Mouse (Mus musculus): Measurements from ENCODE around the gene Cys1. TPM values are rescaled to one million over a fixed set of nuclear protein-coding genes. Genes with fewer than 3 reads are reported as not detected.
"Not testable (repeated sequence)": the region's sequence is repeated elsewhere in the genome, so short reads cannot be mapped to it uniquely, and the experiment has no call there.

Gene Cys1
- polyA plus RNA-seq, 1 experiment from 2014 or later, result 1.2 TPM

GRCm38 (mm10) chr12:24703013-24703412, 21.4 kb upstream of the Cys1 start:
- DNase-seq (ENCODE audit: low spot score), result no peak
- H3K9me3 ChIP-seq (replicated peaks; ENCODE audit: control insufficient read depth, low read length), result no peaks in the 10 kb centered on the region
- 90% methylated on average over 3 of the region's 3 CpGs for WGBS
- no peak overlapping the region for H3K4me2 ChIP-seq (ENCODE audit: low read length)
- no peak overlapping the region for H3K27ac ChIP-seq (ENCODE audit: low read depth, low read length)
- peaks cover 9% of the 10 kb centered on the region for H3K4me1 ChIP-seq (ENCODE audit: control insufficient read depth, insufficient read depth, low read length)
- no peak overlapping the region for H3K9ac ChIP-seq (ENCODE audit: low read length)
- no peak overlapping the region for H3K4me3 ChIP-seq (ENCODE audit: low read depth, low read length)
- no peaks in the 10 kb centered on the region for H3K36me3 ChIP-seq (ENCODE audit: control insufficient read depth, insufficient read depth, low read length)
- no peak for ATAC-seq
- H3K27me3 ChIP-seq (replicated peaks; ENCODE audit: control insufficient read depth, insufficient read depth, low read length), result no peaks in the 10 kb centered on the region

- H3K9me3 ChIP-seq (replicated peaks; ENCODE audit: control insufficient read depth, low read length); H3K36me3 ChIP-seq (ENCODE audit: control insufficient read depth, insufficient read depth, low read length); H3K4me1 ChIP-seq (ENCODE audit: control insufficient read depth, insufficient read depth, low read length); H3K27me3 ChIP-seq (replicated peaks; ENCODE audit: control insufficient read depth, insufficient read depth, low read length); DNase-seq (ENCODE audit: low spot score); H3K4me2 ChIP-seq (ENCODE audit: low read length); H3K9ac ChIP-seq (ENCODE audit: low read length); ATAC-seq; H3K27ac ChIP-seq (ENCODE audit: low read depth, low read length); H3K4me3 ChIP-seq (ENCODE audit: low read depth, low read length): not testable (repeated sequence)
- 89% methylated on average over 9 of the region's 9 CpGs for WGBS
Observed at GRCm38 (mm10) chr12:24701621-24702020, 20.0 kb upstream of the Cys1 start.

GRCm38 (mm10) chr12:24699578-24699977, 18.0 kb upstream of the Cys1 start:
- 76% methylated on average over 10 of the region's 10 CpGs for WGBS
- Histone ChIP-seq H3K9me3 (replicated peaks; ENCODE audit: control insufficient read depth, low read length) (no peaks in the 10 kb centered on the region), H3K4me1 (ENCODE audit: control insufficient read depth, insufficient read depth, low read length) (no peaks in the 10 kb centered on the region), H3K27me3 (replicated peaks; ENCODE audit: control insufficient read depth, insufficient read depth, low read length) (no peaks in the 10 kb centered on the region), H3K9ac (ENCODE audit: low read length) (no peak overlapping the region), H3K4me3 (ENCODE audit: low read depth, low read length) (no peak overlapping the region), H3K27ac (ENCODE audit: low read depth, low read length) (no peak overlapping the region), H3K4me2 (ENCODE audit: low read length) (no peak overlapping the region), H3K36me3 (ENCODE audit: control insufficient read depth, insufficient read depth, low read length) (no peaks in the 10 kb centered on the region)
- ATAC-seq (no peak), DNase-seq (ENCODE audit: low spot score) (no peak)

- no peaks in the 10 kb centered on the region for H3K27me3 ChIP-seq (replicated peaks; ENCODE audit: control insufficient read depth, insufficient read depth, low read length)
- H3K4me2 ChIP-seq (ENCODE audit: low read length), result no peak overlapping the region
- H3K4me1 ChIP-seq (ENCODE audit: control insufficient read depth, insufficient read depth, low read length), result no peaks in the 10 kb centered on the region
- no peaks in the 10 kb centered on the region for H3K36me3 ChIP-seq (ENCODE audit: control insufficient read depth, insufficient read depth, low read length)
- no peaks in the 10 kb centered on the region for H3K9me3 ChIP-seq (replicated peaks; ENCODE audit: control insufficient read depth, low read length)
- DNase-seq (ENCODE audit: low spot score), result no peak
- H3K27ac ChIP-seq (ENCODE audit: low read depth, low read length), result no peak overlapping the region
- H3K4me3 ChIP-seq (ENCODE audit: low read depth, low read length), result no peak overlapping the region
- no peak for ATAC-seq
- 81% methylated on average over 3 of the region's 3 CpGs for WGBS
- H3K9ac ChIP-seq (ENCODE audit: low read length), result no peak overlapping the region
Observed at GRCm38 (mm10) chr12:24698514-24698913, 16.9 kb upstream of the Cys1 start.

- 60% methylated on average over 8 of the region's 8 CpGs for WGBS
- Histone ChIP-seq H3K36me3 (ENCODE audit: control insufficient read depth, insufficient read depth, low read length) (no peaks in the 10 kb centered on the region), H3K9ac (ENCODE audit: low read length) (no peak overlapping the region), H3K4me1 (ENCODE audit: control insufficient read depth, insufficient read depth, low read length) (no peaks in the 10 kb centered on the region), H3K4me3 (ENCODE audit: low read depth, low read length) (no peak overlapping the region), H3K27ac (ENCODE audit: low read depth, low read length) (no peak overlapping the region), H3K27me3 (replicated peaks; ENCODE audit: control insufficient read depth, insufficient read depth, low read length) (no peaks in the 10 kb centered on the region), H3K4me2 (ENCODE audit: low read length) (no peak overlapping the region), H3K9me3 (replicated peaks; ENCODE audit: control insufficient read depth, low read length) (no peaks in the 10 kb centered on the region)
- DNase-seq (ENCODE audit: low spot score) (no peak), ATAC-seq (peak; percentile 54)
Observed at GRCm38 (mm10) chr12:24697484-24698204, 16.0 kb upstream of the Cys1 start.

GRCm38 (mm10) chr12:24696500-24697483, 15.2 kb upstream of the Cys1 start:
- H3K36me3 ChIP-seq (ENCODE audit: control insufficient read depth, insufficient read depth, low read length), result no peaks in the 10 kb centered on the region
- ATAC-seq (peak; percentile 90), DNase-seq (ENCODE audit: low spot score) (peak; percentile 90)
- no peak overlapping the region for H3K4me3 ChIP-seq (ENCODE audit: low read depth, low read length)
- H3K9ac ChIP-seq (ENCODE audit: low read length), result no peak overlapping the region
- H3K27me3 ChIP-seq (replicated peaks; ENCODE audit: control insufficient read depth, insufficient read depth, low read length), result no peaks in the 10 kb centered on the region
- no peak overlapping the region for H3K4me2 ChIP-seq (ENCODE audit: low read length)
- no peaks in the 10 kb centered on the region for H3K9me3 ChIP-seq (replicated peaks; ENCODE audit: control insufficient read depth, low read length)
- WGBS, result 41% methylated on average over 16 of the region's 16 CpGs
- no peaks in the 10 kb centered on the region for H3K4me1 ChIP-seq (ENCODE audit: control insufficient read depth, insufficient read depth, low read length)
- no peak overlapping the region for H3K27ac ChIP-seq (ENCODE audit: low read depth, low read length)

GRCm38 (mm10) chr12:24690351-24690750, 8.7 kb upstream of the Cys1 start:
- no peak for ATAC-seq
- Histone ChIP-seq H3K36me3 (ENCODE audit: control insufficient read depth, insufficient read depth, low read length) (no peaks in the 10 kb centered on the region), H3K9me3 (replicated peaks; ENCODE audit: control insufficient read depth, low read length) (no peaks in the 10 kb centered on the region), H3K4me3 (ENCODE audit: low read depth, low read length) (no peak overlapping the region), H3K9ac (ENCODE audit: low read length) (no peak overlapping the region), H3K27ac (ENCODE audit: low read depth, low read length) (no peak overlapping the region), H3K4me1 (ENCODE audit: control insufficient read depth, insufficient read depth, low read length) (no peaks in the 10 kb centered on the region), H3K27me3 (replicated peaks; ENCODE audit: control insufficient read depth, insufficient read depth, low read length) (no peaks in the 10 kb centered on the region), H3K4me2 (ENCODE audit: low read length) (no peak overlapping the region)
- WGBS, result 84% methylated on average over 3 of the region's 3 CpGs
- no peak for DNase-seq (ENCODE audit: low spot score)

GRCm38 (mm10) chr12:24686696-24687346, 5.2 kb upstream of the Cys1 start:
- H3K4me2 ChIP-seq (ENCODE audit: low read length), result no peak overlapping the region
- DNase-seq (ENCODE audit: low spot score) (no peak), ATAC-seq (no peak)
- H3K9me3 ChIP-seq (replicated peaks; ENCODE audit: control insufficient read depth, low read length), result no peaks in the 10 kb centered on the region
- no peaks in the 10 kb centered on the region for H3K4me1 ChIP-seq (ENCODE audit: control insufficient read depth, insufficient read depth, low read length)
- no peak overlapping the region for H3K4me3 ChIP-seq (ENCODE audit: low read depth, low read length)
- H3K27ac ChIP-seq (ENCODE audit: low read depth, low read length), result no peak overlapping the region
- no peak overlapping the region for H3K9ac ChIP-seq (ENCODE audit: low read length)
- no peaks in the 10 kb centered on the region for H3K36me3 ChIP-seq (ENCODE audit: control insufficient read depth, insufficient read depth, low read length)
- WGBS, result 78% methylated on average over 11 of the region's 11 CpGs
- H3K27me3 ChIP-seq (replicated peaks; ENCODE audit: control insufficient read depth, insufficient read depth, low read length), result peaks cover 10% of the 10 kb centered on the region; the same call in 1 of the 2 replicates

Measured in forebrain, embryonic 14.5 days (tissue).